Mouse (Mus musculus): ENCODE measurements around the gene Popdc3. TPM values are rescaled to one million over a fixed set of nuclear protein-coding genes. Genes with fewer than 3 reads are reported as not detected.

Popdc3 gene
- total and polyA plus RNA-seq, 3 experiments: not detected

- H3K27me3 ChIP-seq (ENCODE audit: control insufficient read depth in 1 of 2, insufficient read depth in 2 of 2, low read length in 2 of 2): peaks cover 0 to 4% of the 10 kb centered on the region in 2 experiments; a peak in 1 of 4 replicates
- TF ChIP-seq JUND (IDR thresholded peaks at IDR 0.05; ENCODE audit: low read depth, low read length) (no peak), MAX (IDR thresholded peaks at IDR 0.05; ENCODE audit: low read length) (no peak), TBP (IDR thresholded peaks at IDR 0.05; ENCODE audit: low read depth, low read length) (no peak), GATA1 (IDR thresholded peaks at IDR 0.05; ENCODE audit: low read depth, low read length) (no peak), POLR2A (IDR thresholded peaks at IDR 0.05; ENCODE audit: control insufficient read depth in 1 of 2, insufficient read depth in 1 of 2, low read depth in 1 of 2, low read length in 2 of 2, poor library complexity in 1 of 2) (no peak), TCF12 (IDR thresholded peaks at IDR 0.05; ENCODE audit: low read depth, low read length) (no peak), MAFK (IDR thresholded peaks at IDR 0.05; ENCODE audit: borderline replicate concordance, low read depth, low read length) (no peak), ZKSCAN1 (IDR thresholded peaks at IDR 0.05; ENCODE audit: low read depth, low read length) (no peak), ZNF384 (IDR thresholded peaks at IDR 0.05; ENCODE audit: low read depth, low read length) (no peak)
- no peak for DNase-seq (ENCODE audit: low read depth, low spot score)
Measured at GRCm38 (mm10) chr10:45314865-45315264, 137.0 kb downstream of the Popdc3 start.

GRCm38 (mm10) chr10:45318922-45319321 is 141.0 kb downstream of the Popdc3 start:
- Histone ChIP-seq H3K27me3 (ENCODE audit: control insufficient read depth in 1 of 2, insufficient read depth in 2 of 2, low read length in 2 of 2) (0 out of 4 replicates have a peak, but pooled peaks cover 0 to 2% of the 10 kb centered on the region in 2 experiments), H3K4me1 (ENCODE audit: control insufficient read depth in 1 of 2, insufficient read depth in 2 of 2, low read length in 2 of 2) (no peaks in the 10 kb centered on the region), H3K9ac (ENCODE audit: control insufficient read depth, low read depth, low read length, poor library complexity, severe bottlenecking) (no peak overlapping the region), H3K27ac (ENCODE audit: control insufficient read depth, low read depth, low read length) (no peak overlapping the region), H3K9me3 (replicated peaks; ENCODE audit: insufficient read depth, low read length) (no peaks in the 10 kb centered on the region), H3K36me3 (ENCODE audit: control insufficient read depth in 1 of 2, insufficient read depth in 2 of 2, low read length in 2 of 2) (no peaks in the 10 kb centered on the region), H3K79me2 (ENCODE audit: control insufficient read depth, insufficient read depth, low read length, poor library complexity) (no peaks in the 10 kb centered on the region), H3K4me3 (ENCODE audit: control insufficient read depth in 1 of 2, insufficient read depth in 1 of 2, low read depth in 2 of 2, low read length in 2 of 2) (no peak overlapping the region)
- TF ChIP-seq RCOR1 (IDR thresholded peaks at IDR 0.05; ENCODE audit: low read depth, low read length) (no peak), CTCF (IDR thresholded peaks at IDR 0.05 in 2 of 3, conservative IDR thresholded peaks at IDR 0.05 in 1 of 3; ENCODE audit: control insufficient read depth in 1 of 3, insufficient read depth in 1 of 3, low read depth in 2 of 3, low read length in 3 of 3, poor library complexity in 1 of 3, severe bottlenecking in 1 of 3) (no peak), USF1 (IDR thresholded peaks at IDR 0.05; ENCODE audit: low read depth, low read length) (no peak), ZMIZ1 (IDR thresholded peaks at IDR 0.05; ENCODE audit: low read depth, low read length) (no peak), CHD1 (IDR thresholded peaks at IDR 0.05; ENCODE audit: low read depth, low read length) (no peak), POLR2AphosphoS5 (IDR thresholded peaks at IDR 0.05; ENCODE audit: borderline replicate concordance, low read depth, low read length) (no peak), USF2 (IDR thresholded peaks at IDR 0.05; ENCODE audit: borderline replicate concordance in 1 of 2, insufficient read depth in 1 of 2, low read depth in 1 of 2, low read length in 2 of 2) (no peak), POLR2A (IDR thresholded peaks at IDR 0.05; ENCODE audit: control insufficient read depth in 1 of 2, insufficient read depth in 1 of 2, low read depth in 1 of 2, low read length in 2 of 2, poor library complexity in 1 of 2) (no peak), CHD2 (IDR thresholded peaks at IDR 0.05; ENCODE audit: low read length) (no peak), MYB (IDR thresholded peaks at IDR 0.05; ENCODE audit: low read depth, low read length) (no peak), E2F4 (IDR thresholded peaks at IDR 0.05; ENCODE audit: borderline replicate concordance, low read depth, low read length) (no peak), KAT2A (conservative IDR thresholded peaks at IDR 0.05; ENCODE audit: low read depth, low read length) (no peak), MAX (IDR thresholded peaks at IDR 0.05; ENCODE audit: low read length) (no peak), TAL1 (IDR thresholded peaks at IDR 0.05; ENCODE audit: low read length) (no peak), RAD21 (IDR thresholded peaks at IDR 0.05; ENCODE audit: low read depth, low read length) (no peak), JUND (IDR thresholded peaks at IDR 0.05; ENCODE audit: low read depth, low read length) (no peak), SMC3 (IDR thresholded peaks at IDR 0.05; ENCODE audit: low read depth, low read length) (no peak)
- DNase-seq (ENCODE audit: low read depth, low spot score): no peak

More at GRCm38 (mm10) chr10:45314865-45315264, 137.0 kb downstream of the Popdc3 start:
- no peak overlapping the region for H3K4me3 ChIP-seq (ENCODE audit: control insufficient read depth in 1 of 2, insufficient read depth in 1 of 2, low read depth in 2 of 2, low read length in 2 of 2)
- no peaks in the 10 kb centered on the region for H3K36me3 ChIP-seq (ENCODE audit: control insufficient read depth in 1 of 2, insufficient read depth in 2 of 2, low read length in 2 of 2)
- no peaks in the 10 kb centered on the region for H3K79me2 ChIP-seq (ENCODE audit: control insufficient read depth, insufficient read depth, low read length, poor library complexity)
- H3K9ac ChIP-seq (ENCODE audit: control insufficient read depth, low read depth, low read length, poor library complexity, severe bottlenecking): no peak overlapping the region
- no peaks in the 10 kb centered on the region for H3K4me1 ChIP-seq (ENCODE audit: control insufficient read depth in 1 of 2, insufficient read depth in 2 of 2, low read length in 2 of 2)
- no peaks in the 10 kb centered on the region for H3K9me3 ChIP-seq (replicated peaks; ENCODE audit: insufficient read depth, low read length)
- no peak overlapping the region for H3K27ac ChIP-seq (ENCODE audit: control insufficient read depth, low read depth, low read length)

All from MEL (cell line).